Mouse (Mus musculus): ENCODE data around the gene Nhlh2.

- TF ChIP-seq EP300 (IDR thresholded peaks at IDR 0.05; ENCODE audit: low read length), result no peak
- no peak for TF ChIP-seq MEF2A (IDR thresholded peaks at IDR 0.05; ENCODE audit: borderline replicate concordance, low read depth, low read length)
- no peak for TF ChIP-seq CTCF (conservative IDR thresholded peaks at IDR 0.05 in 1 of 2, IDR thresholded peaks at IDR 0.05 in 1 of 2; ENCODE audit: low read depth in 2 of 2, low read length in 2 of 2)
- no peak for TF ChIP-seq UBTF (IDR thresholded peaks at IDR 0.05; ENCODE audit: low read depth, low read length)
Measured at GRCm38 (mm10) chr3:101963501-101963900, 46.4 kb upstream of the Nhlh2 start.

Data from CH12.LX (cell line).